Mouse (Mus musculus): ENCODE results near the gene Olfr679. TPM values are rescaled to one million over a fixed set of nuclear protein-coding genes. Genes with fewer than 3 reads are reported as not detected.
"Not testable (repeated sequence)": the region's sequence is repeated elsewhere in the genome, so short reads cannot be mapped to it uniquely, and the experiment has no call there.

The Olfr679 gene
- not detected for total RNA-seq (2022)

DNA sequence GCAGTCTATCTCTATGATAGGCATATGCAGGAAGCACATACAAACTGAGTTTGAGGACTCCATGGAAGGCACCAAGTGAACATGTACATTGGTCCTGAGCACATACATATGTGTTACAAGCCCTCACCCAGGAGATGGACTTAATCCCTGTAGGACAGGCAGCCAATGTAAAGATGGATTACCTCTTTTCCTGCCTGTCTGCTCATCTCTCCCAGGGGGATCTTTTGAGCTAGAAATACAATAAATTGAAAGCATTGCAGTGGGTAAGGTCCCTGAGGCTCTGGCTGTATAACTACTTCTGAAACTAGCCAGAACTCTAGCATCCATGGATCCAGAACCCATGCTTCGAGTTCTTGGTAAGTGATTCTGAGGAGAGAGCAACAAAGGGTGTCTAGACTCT is at the start of gene Olfr679:
Gene Olfr679 (plus strand): TSS at position 301 of the 400 bp plus-strand sequence.
- DNase-seq, result no peak

DNA sequence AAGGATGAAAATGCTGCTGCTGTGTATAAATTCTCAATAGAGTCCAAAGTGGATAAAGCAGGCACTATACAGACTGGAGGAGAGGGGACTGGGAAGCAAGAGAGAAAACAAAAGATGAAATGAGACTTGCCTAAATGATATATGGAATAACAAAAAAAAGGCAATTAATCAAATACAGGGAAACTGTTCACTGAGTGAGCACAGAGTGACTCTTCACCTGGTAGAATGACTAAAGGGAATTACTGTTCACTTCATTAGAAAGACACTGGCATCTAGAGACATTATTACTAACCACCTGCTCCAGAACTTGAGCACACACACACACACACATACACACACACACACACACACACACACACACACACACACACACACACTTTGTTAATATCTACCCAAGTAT is 48.6 kb upstream of the Olfr679 start, which contains the start of gene Olfr676:
Gene Olfr676 (plus strand): TSS at position 301 of the 400 bp plus-strand sequence.
- no peak for DNase-seq

DNA sequence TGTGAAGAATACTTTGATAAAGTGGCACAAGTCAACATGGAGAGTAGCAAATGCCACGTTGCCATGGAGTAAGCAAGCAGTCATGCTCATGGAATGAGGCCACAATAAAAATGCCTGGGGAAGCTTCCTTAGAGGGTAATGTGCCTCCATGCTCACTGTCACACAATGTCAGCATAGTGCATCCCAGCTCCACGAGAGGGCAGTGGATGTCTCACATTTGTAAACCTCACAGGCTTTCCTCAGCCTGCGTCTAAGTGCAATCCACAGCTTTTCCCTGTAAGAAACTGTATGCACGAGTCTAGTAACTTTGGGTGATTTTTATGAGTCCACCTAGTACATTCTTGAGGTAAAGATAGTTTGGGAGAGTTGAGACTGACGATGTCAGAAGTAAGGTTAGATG is 47.2 kb upstream of the Olfr679 start:
- not testable (repeated sequence) for DNase-seq

GRCm38 (mm10) chr7:105058951-105059350 is 22.1 kb upstream of the Olfr679 start:
- no peak for DNase-seq

GRCm38 (mm10) chr7:105064175-105064574 is 16.8 kb upstream of the Olfr679 start, which contains the start of gene Olfr678:
Gene Olfr678 (plus strand): TSS chr7:105064475.
- DNase-seq, result no peak

- not testable (repeated sequence) for DNase-seq
Observed at GRCm38 (mm10) chr7:105092717-105093116, 11.7 kb downstream of the Olfr679 start, which contains the start of gene Olfr680-ps1. Gene Olfr680-ps1 (minus strand): TSS chr7:105092817.

DNA sequence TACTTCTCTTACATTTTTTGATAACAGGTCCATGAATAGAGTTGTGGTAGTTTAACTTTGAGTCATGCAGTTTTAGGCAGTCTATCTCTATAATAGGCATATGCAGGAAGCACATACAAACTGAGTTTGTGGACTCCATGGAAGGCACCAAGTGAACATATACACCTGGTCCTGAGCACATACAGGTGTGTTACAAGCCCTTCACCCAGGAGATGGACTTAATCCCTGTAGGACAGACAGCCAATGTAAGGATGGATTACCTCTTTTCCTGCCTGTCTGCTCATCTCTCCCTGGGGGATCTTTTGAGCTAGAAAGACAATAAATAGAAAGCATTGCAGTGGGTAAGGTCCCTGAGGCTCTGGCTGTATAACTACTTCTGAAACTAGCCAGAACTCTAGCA is 35.5 kb downstream of the Olfr679 start, which contains the start of gene Olfr681:
Gene Olfr681 (plus strand): TSS at position 301 of the 400 bp plus-strand sequence.
- DNase-seq, result no peak

Other genes with a start within 250 kb of the Olfr679 start
- gene Usp17lb, start 238.6 kb upstream of the Olfr679 start, total RNA-seq (2022), result not detected
- gene Usp17la, start 224.2 kb upstream of the Olfr679 start, total RNA-seq (2022), result not detected
- gene Olfr665, start 203.2 kb upstream of the Olfr679 start, total RNA-seq (2022), result not detected
- not detected for gene Olfr666, start 185.3 kb upstream of the Olfr679 start, total RNA-seq (2022)
- gene Olfr667, start 159.7 kb upstream of the Olfr679 start, total RNA-seq (2022), result not detected
- gene Olfr668, start 153.1 kb upstream of the Olfr679 start, total RNA-seq (2022), result not detected
- not detected for gene Olfr669, start 147.0 kb upstream of the Olfr679 start, total RNA-seq (2022)
- not detected for gene Olfr670, start 118.6 kb upstream of the Olfr679 start, total RNA-seq (2022)
- not detected for gene Olfr671, start 102.1 kb upstream of the Olfr679 start, total RNA-seq (2022)
- gene Olfr672, start 79.2 kb upstream of the Olfr679 start, total RNA-seq (2022), result not detected
- gene Olfr675, start 52.7 kb upstream of the Olfr679 start, total RNA-seq (2022), result not detected
- not detected for gene Olfr676, start 48.5 kb upstream of the Olfr679 start, total RNA-seq (2022)
- gene Olfr677, start 29.8 kb upstream of the Olfr679 start, total RNA-seq (2022), result not detected
- gene Olfr678, start 16.7 kb upstream of the Olfr679 start, total RNA-seq (2022), result not detected
- gene Olfr680-ps1, start 11.6 kb downstream of the Olfr679 start, total RNA-seq (2022), result not detected
- not detected for gene Olfr681, start 35.6 kb downstream of the Olfr679 start, total RNA-seq (2022)
- not detected for gene Olfr683, start 65.8 kb downstream of the Olfr679 start, total RNA-seq (2022)
- gene Olfr684, start 82.4 kb downstream of the Olfr679 start, total RNA-seq (2022), result not detected
- gene Olfr685, start 104.8 kb downstream of the Olfr679 start, total RNA-seq (2022), result not detected
- not detected for gene Olfr686, start 126.3 kb downstream of the Olfr679 start, total RNA-seq (2022)
- gene Olfr688, start 206.9 kb downstream of the Olfr679 start, total RNA-seq (2022), result not detected
- not detected for gene Olfr689, start 230.0 kb downstream of the Olfr679 start, total RNA-seq (2022)